Mouse (Mus musculus): ENCODE data around the gene Rreb1.
"Not testable (repeated sequence)": the region's sequence is repeated elsewhere in the genome, so short reads cannot be mapped to it uniquely, and the experiment has no call there.

Gene Rreb1

GRCm38 (mm10) chr13:37827996-37828579, 49.9 kb downstream of the Rreb1 start:
- DNase-seq = no peak

GRCm38 (mm10) chr13:37828928-37829327, 50.7 kb downstream of the Rreb1 start:
- DNase-seq = no peak

- DNase-seq = no peak
These were observed 52.1 kb downstream of the Rreb1 start for GRCm38 (mm10) chr13:37830256-37830655.

- DNase-seq = peak in 1 of 2 experiments; percentile 69
These were observed 52.7 kb downstream of the Rreb1 start for GRCm38 (mm10) chr13:37830874-37831311.

GRCm38 (mm10) chr13:37832481-37832880, 54.3 kb downstream of the Rreb1 start:
- DNase-seq = no peak

GRCm38 (mm10) chr13:37833500-37833899, 55.3 kb downstream of the Rreb1 start:
- no peak for DNase-seq

GRCm38 (mm10) chr13:37835296-37835695, 57.1 kb downstream of the Rreb1 start:
- no peak for DNase-seq

GRCm38 (mm10) chr13:37835811-37836210, 57.6 kb downstream of the Rreb1 start:
- not testable (repeated sequence) for DNase-seq

- DNase-seq = no peak
These were observed 59.2 kb downstream of the Rreb1 start for GRCm38 (mm10) chr13:37837372-37837771.

- no peak for DNase-seq
These were observed 60.3 kb downstream of the Rreb1 start for GRCm38 (mm10) chr13:37838260-37839183.

- no peak for DNase-seq
These were observed 65.0 kb downstream of the Rreb1 start for GRCm38 (mm10) chr13:37843241-37843640.

- DNase-seq = no peak
These were observed 65.6 kb downstream of the Rreb1 start for GRCm38 (mm10) chr13:37843844-37844243.

GRCm38 (mm10) chr13:37845156-37845555, 67.0 kb downstream of the Rreb1 start:
- no peak for DNase-seq

- DNase-seq = no peak
These were observed 67.4 kb downstream of the Rreb1 start for GRCm38 (mm10) chr13:37845641-37846040.

GRCm38 (mm10) chr13:37846507-37846906, 68.3 kb downstream of the Rreb1 start:
- DNase-seq = no peak

GRCm38 (mm10) chr13:37846962-37847570, 68.9 kb downstream of the Rreb1 start:
- no peak for DNase-seq

GRCm38 (mm10) chr13:37847601-37848358, 69.6 kb downstream of the Rreb1 start:
- peak in 1 of 2 experiments; percentile 67 for DNase-seq

GRCm38 (mm10) chr13:37848438-37848837, 70.2 kb downstream of the Rreb1 start:
- no peak for DNase-seq

- no peak for DNase-seq
These were observed 73.4 kb downstream of the Rreb1 start for GRCm38 (mm10) chr13:37851617-37852016.

- no peak for DNase-seq
These were observed 74.7 kb downstream of the Rreb1 start for GRCm38 (mm10) chr13:37852850-37853249.

- DNase-seq = no peak
These were observed 75.2 kb downstream of the Rreb1 start for GRCm38 (mm10) chr13:37853441-37853840.

GRCm38 (mm10) chr13:37854031-37854431, 75.8 kb downstream of the Rreb1 start:
- DNase-seq = peak; percentile 71 to 93
